Mouse (Mus musculus) stomach, embryonic 14.5 days (tissue): ENCODE measurements around the gene Rerg. TPM values are rescaled to one million over a fixed set of nuclear protein-coding genes. Genes with fewer than 3 reads are reported as not detected.
A peak's percentile ranks its signal among the peaks of the same experiment; 100 is the strongest.

Experiments
- ATAC-seq: fragments of 200-750 bp; cut with Nextera tagmentation; 2 replicates; pipeline ENCODE4 v1.8.0; 2017; ENCODE audit warnings: low read depth, moderate TSS enrichment; ENCODE audit not compliant: insufficient number of reproducible peaks, insufficient read depth, low FRiP score
- H3K27ac ChIP-seq: fragments of 300-500 bp; sonication (generic); 2 replicates; pipeline ENCODE4 v1.5.1; 2014; ENCODE audit warnings: mild to moderate bottlenecking, low read length, moderate library complexity, mixed read lengths
- H3K27me3 ChIP-seq: fragments of 300-500 bp; sonication (generic); 2 replicates; pipeline ENCODE4 v1.6.1; 2014; ENCODE audit warnings: low read length, control low read depth, mixed read lengths; ENCODE audit not compliant: control insufficient read depth, insufficient read depth
- H3K36me3 ChIP-seq: fragments of 300-500 bp; sonication (generic); 2 replicates; pipeline ENCODE4 v1.6.1; 2014; ENCODE audit warnings: mild to moderate bottlenecking, control low read depth, low read length, moderate library complexity, mixed read lengths; ENCODE audit not compliant: control insufficient read depth, insufficient read depth
- H3K4me1 ChIP-seq: fragments of 300-500 bp; sonication (generic); 2 replicates; pipeline ENCODE4 v1.6.1; 2014; ENCODE audit warnings: low read length, control low read depth, mixed read lengths; ENCODE audit not compliant: control insufficient read depth, insufficient read depth
- H3K4me2 ChIP-seq: fragments of 300-500 bp; sonication (generic); replicated peaks from 2 replicates; pipeline ENCODE4 v1.6.1; 2014; ENCODE audit warnings: low read depth, low read length, control low read depth
- H3K4me3 ChIP-seq: fragments of 300-500 bp; sonication (generic); 2 replicates; pipeline ENCODE4 v1.5.1; 2014; ENCODE audit warnings: low read depth, low read length, control low read depth
- H3K9ac ChIP-seq: fragments of 300-500 bp; sonication (generic); replicated peaks from 2 replicates; pipeline ENCODE4 v1.6.1; 2014; ENCODE audit warnings: low read depth, mild to moderate bottlenecking, control low read depth, low read length, moderate library complexity, mixed read lengths
- H3K9me3 ChIP-seq: fragments of 300-500 bp; sonication (generic); 2 replicates; pipeline ENCODE4 v1.6.1; 2016; ENCODE audit warnings: low read depth, low read length, control low read depth; ENCODE audit not compliant: control insufficient read depth
- WGBS: fragments of 180-500 bp; shearing (Covaris S2); extraction: QIAGEN DNeasy Blood & Tissue Kit; methylation state at CpG from one replicate; pipeline ENCODE4 v1.1.7; 2014; 5-methylcytosine and 5-hydroxymethylcytosine counted together
- polyA plus RNA-seq: library from polyadenylated mRNA; unstranded; fragments of >200 nt; fragmentation: Nextera tagmentation; extraction: Ambion mirVana; gene quantifications from 2 replicates; pipeline ENCODE4 v1.2.1, GENCODE M21; 2014

Gene Rerg
- polyA plus RNA-seq, 1 experiment from 2014 or later = 36.5 TPM

- Histone ChIP-seq H3K27ac (no peak overlapping the region), H3K36me3 (no peaks in the 10 kb centered on the region), H3K4me2 (no peak overlapping the region), H3K4me3 (no peak overlapping the region), H3K9me3 (no peaks in the 10 kb centered on the region), H3K4me1 (peaks cover 30% of the 10 kb centered on the region), H3K27me3 (no peaks in the 10 kb centered on the region), H3K9ac (no peak overlapping the region)
- 64% methylated on average over 7 of the region's 7 CpGs for WGBS
- ATAC-seq = no peak
Measured at GRCm38 (mm10) chr6:137114859-137115258, 55.4 kb downstream of the Rerg start.

- Histone ChIP-seq H3K9me3 (no peaks in the 10 kb centered on the region), H3K4me1 (peaks cover 16% of the 10 kb centered on the region; the same call in 1 of the 2 replicates), H3K36me3 (no peaks in the 10 kb centered on the region), H3K4me3 (no peak overlapping the region), H3K27ac (peak overlapping the region; percentile 69), H3K9ac (no peak overlapping the region), H3K27me3 (no peaks in the 10 kb centered on the region), H3K4me2 (no peak overlapping the region)
- 78% methylated on average over 9 of the region's 9 CpGs for WGBS
- no peak for ATAC-seq
Measured at GRCm38 (mm10) chr6:137111266-137111813, 59.0 kb downstream of the Rerg start.

- WGBS = 65% methylated on average over 6 of the region's 6 CpGs
- Histone ChIP-seq H3K9me3 (no peaks in the 10 kb centered on the region), H3K4me3 (no peak overlapping the region), H3K4me1 (peaks cover 14% of the 10 kb centered on the region; the same call in 1 of the 2 replicates), H3K27me3 (no peaks in the 10 kb centered on the region), H3K4me2 (no peak overlapping the region), H3K27ac (peak overlapping the region; percentile 69), H3K9ac (no peak overlapping the region), H3K36me3 (no peaks in the 10 kb centered on the region)
- 0 out of 2 replicates have a peak, but pooled peaks have one; percentile 23 for ATAC-seq
Measured at GRCm38 (mm10) chr6:137110778-137111174, 59.5 kb downstream of the Rerg start.

DNA sequence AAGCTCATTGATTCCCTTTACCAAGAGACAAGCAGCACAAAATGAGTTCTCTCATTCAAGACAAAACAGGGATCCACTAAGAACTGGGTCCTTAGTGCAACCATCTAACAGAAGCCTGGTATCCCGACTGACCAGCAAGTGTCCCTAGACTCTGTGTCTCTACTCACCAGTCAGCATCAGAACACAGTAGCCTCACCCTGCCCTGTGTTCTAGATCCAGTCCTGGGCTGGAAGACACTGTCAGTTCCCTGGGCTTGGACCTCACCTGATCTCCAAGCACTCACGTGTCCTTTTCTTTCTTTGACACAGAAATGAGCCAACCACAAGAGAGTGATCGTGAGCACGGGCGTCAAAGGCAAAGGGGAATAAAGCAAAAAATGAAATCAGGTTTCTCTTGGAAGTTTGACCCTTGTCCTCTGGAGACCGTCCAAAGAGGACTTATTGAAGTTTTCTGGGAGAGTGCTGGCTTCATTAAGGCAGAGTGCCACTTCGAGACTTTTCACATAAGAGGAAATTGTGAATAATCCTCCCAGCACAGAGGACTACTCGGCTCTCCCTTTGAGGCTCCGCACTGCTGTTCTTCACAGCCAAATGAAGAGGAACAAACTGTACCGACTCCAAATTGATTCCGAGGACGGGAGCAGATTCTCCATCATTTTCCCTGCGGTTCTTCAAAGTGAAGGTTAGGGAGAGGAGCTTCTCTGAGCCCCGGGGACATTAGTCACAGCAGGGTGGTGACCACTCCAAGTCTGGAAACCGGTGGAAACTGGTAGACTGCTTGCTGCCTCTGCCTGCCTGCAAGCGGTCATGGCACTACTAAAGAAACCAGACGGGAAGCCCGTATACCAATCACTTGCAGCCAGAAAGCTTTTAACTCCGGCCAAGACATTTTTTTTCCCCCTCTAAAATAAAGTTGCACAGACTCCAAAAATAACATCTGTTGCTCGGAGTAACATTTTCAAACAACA, 60.2 kb downstream of the Rerg start:
- ATAC-seq = peak; percentile 46; the same call in 1 of the 2 replicates
- WGBS = 55% methylated on average over 20 of the region's 20 CpGs

DNA sequence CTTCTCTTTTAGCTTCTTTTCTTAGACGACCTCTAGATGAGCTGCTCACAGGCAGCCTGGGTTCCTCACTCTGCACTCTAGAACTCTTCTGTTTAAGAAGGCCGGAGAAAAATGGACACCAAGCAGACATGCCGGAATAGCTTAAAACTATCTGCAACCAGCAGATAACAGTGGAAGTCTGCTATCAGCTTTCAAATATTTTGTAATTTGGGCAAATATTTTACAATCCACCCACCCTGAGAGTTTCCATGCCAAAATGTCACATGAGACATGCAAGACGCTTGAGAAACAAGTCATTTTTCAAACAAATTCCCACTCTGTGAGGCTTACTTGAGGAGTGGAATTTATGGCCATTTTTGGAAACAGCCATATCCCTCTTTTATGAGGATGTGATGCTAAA, 65.0 kb downstream of the Rerg start:
- no peak for ATAC-seq
- peaks cover 12% of the 10 kb centered on the region for H3K4me1 ChIP-seq
- WGBS = 57% methylated on average over 4 of the region's 4 CpGs
- H3K9me3 ChIP-seq = no peaks in the 10 kb centered on the region
- H3K4me2 ChIP-seq = no peak overlapping the region
- H3K9ac ChIP-seq = no peak overlapping the region
- H3K27ac ChIP-seq = peak overlapping the region; percentile 45; the same call in 1 of the 2 replicates
- H3K27me3 ChIP-seq = no peaks in the 10 kb centered on the region
- H3K4me3 ChIP-seq = no peak overlapping the region
- H3K36me3 ChIP-seq = no peaks in the 10 kb centered on the region

More for the DNA sequence above, 60.2 kb downstream of the Rerg start:
- H3K4me2 ChIP-seq = no peak overlapping the region
- H3K4me3 ChIP-seq = no peak overlapping the region
- no peaks in the 10 kb centered on the region for H3K27me3 ChIP-seq
- H3K36me3 ChIP-seq = no peaks in the 10 kb centered on the region
- H3K27ac ChIP-seq = peak overlapping the region; percentile 69
- no peak overlapping the region for H3K9ac ChIP-seq
- H3K4me1 ChIP-seq = peaks cover 18% of the 10 kb centered on the region; the same call in 1 of the 2 replicates
- no peaks in the 10 kb centered on the region for H3K9me3 ChIP-seq

GRCm38 (mm10) chr6:137102662-137103179, 67.6 kb downstream of the Rerg start:
- peaks cover 24% of the 10 kb centered on the region for H3K4me1 ChIP-seq
- no peaks in the 10 kb centered on the region for H3K27me3 ChIP-seq
- H3K4me3 ChIP-seq = no peak overlapping the region
- no peak overlapping the region for H3K9ac ChIP-seq
- no peak for ATAC-seq
- no peak overlapping the region for H3K4me2 ChIP-seq
- peak overlapping the region; percentile 69; the same call in 1 of the 2 replicates for H3K27ac ChIP-seq
- WGBS = 26% methylated on average over 10 of the region's 10 CpGs
- H3K36me3 ChIP-seq = no peaks in the 10 kb centered on the region
- no peaks in the 10 kb centered on the region for H3K9me3 ChIP-seq

GRCm38 (mm10) chr6:137101886-137102661, 68.2 kb downstream of the Rerg start:
- no peak for ATAC-seq
- no peak overlapping the region for H3K4me2 ChIP-seq
- no peaks in the 10 kb centered on the region for H3K9me3 ChIP-seq
- peak overlapping the region; percentile 69; the same call in 1 of the 2 replicates for H3K27ac ChIP-seq
- no peak overlapping the region for H3K4me3 ChIP-seq
- H3K9ac ChIP-seq = no peak overlapping the region
- peaks cover 24% of the 10 kb centered on the region for H3K4me1 ChIP-seq
- WGBS = 62% methylated on average over 7 of the region's 7 CpGs
- H3K36me3 ChIP-seq = no peaks in the 10 kb centered on the region
- H3K27me3 ChIP-seq = no peaks in the 10 kb centered on the region

- H3K4me2 ChIP-seq = no peak overlapping the region
- no peaks in the 10 kb centered on the region for H3K27me3 ChIP-seq
- ATAC-seq = peak; percentile 82
- H3K4me3 ChIP-seq = no peak overlapping the region
- H3K27ac ChIP-seq = peak overlapping the region; percentile 80; the same call in 1 of the 2 replicates
- no peaks in the 10 kb centered on the region for H3K9me3 ChIP-seq
- H3K9ac ChIP-seq = no peak overlapping the region
- peaks cover 22% of the 10 kb centered on the region for H3K4me1 ChIP-seq
- no peaks in the 10 kb centered on the region for H3K36me3 ChIP-seq
- 5% methylated on average over 2 of the region's 2 CpGs for WGBS
Measured at GRCm38 (mm10) chr6:137100259-137100658, 70.0 kb downstream of the Rerg start.
